Mouse (Mus musculus) kidney, adult 2 months (tissue): ENCODE data around the gene Ppp1r2.

Experiments used
- CTCF ChIP-seq: fragments of 200-500 bp; conservative IDR thresholded peaks from 2 replicates; pipeline ENCODE4 v1.5.1; 2011; ENCODE audit warnings: low read depth, mild to moderate bottlenecking, control low read depth, low read length, moderate library complexity, mixed read lengths; ENCODE audit not compliant: insufficient read depth, insufficient read length
- POLR2A ChIP-seq: fragments of 200-500 bp; IDR thresholded peaks from one replicate; pipeline ENCODE4 v1.6.1; 2011; ENCODE audit warnings: low read depth, low read length, control low read depth

DNA sequence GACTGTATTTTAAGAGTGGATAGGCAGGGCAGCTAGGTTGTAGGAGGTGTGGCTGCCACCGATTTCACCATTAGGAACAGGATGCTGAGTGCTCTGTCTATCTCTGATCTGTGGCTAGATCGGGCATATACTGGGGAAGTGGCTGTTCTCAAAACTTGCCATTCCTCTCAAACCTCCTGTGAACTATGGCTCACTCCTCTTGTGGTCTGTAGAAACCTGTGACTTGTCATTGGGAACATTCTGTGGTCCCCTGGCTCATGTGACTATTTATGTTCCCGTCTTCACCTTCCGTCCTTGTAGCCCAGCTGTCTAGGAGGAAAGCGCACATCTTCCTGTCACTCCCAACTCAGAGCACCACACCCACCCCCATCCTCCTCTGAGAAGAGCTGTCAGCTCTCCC lies 65.2 kb downstream of the Ppp1r2 start:
- TF ChIP-seq POLR2A: no peak
- no peak for TF ChIP-seq CTCF
